Mouse (Mus musculus): ENCODE results near the gene Vmn1r86. TPM values are rescaled to one million over a fixed set of nuclear protein-coding genes. Genes with fewer than 3 reads are reported as not detected.
"Not testable (repeated sequence)": the region's sequence is repeated elsewhere in the genome, so short reads cannot be mapped to it uniquely, and the experiment has no call there.

The Vmn1r86 gene
- polyA plus RNA-seq, 1 experiment from 2014 or later, result not detected

GRCm38 (mm10) chr7:13072293-13072692 is 47.4 kb downstream of the Vmn1r86 start:
- TF ChIP-seq CTCF (IDR thresholded peaks at IDR 0.05; ENCODE audit: low read depth), result no peak

GRCm38 (mm10) chr7:13063399-13063798 is 56.3 kb downstream of the Vmn1r86 start:
- H3K27ac ChIP-seq (ENCODE audit: low read depth, low read length); H3K9ac ChIP-seq (ENCODE audit: low read depth, low read length); H3K36me3 ChIP-seq (ENCODE audit: control insufficient read depth, insufficient read depth); H3K4me1 ChIP-seq (replicated peaks; ENCODE audit: control insufficient read depth, insufficient read depth, low read length); ATAC-seq; H3K9me3 ChIP-seq (ENCODE audit: control insufficient read depth); H3K4me2 ChIP-seq (replicated peaks; ENCODE audit: low read depth); H3K27me3 ChIP-seq (replicated peaks; ENCODE audit: control insufficient read depth, insufficient read depth, low read length); H3K4me3 ChIP-seq (ENCODE audit: low read depth, low read length): not testable (repeated sequence)
- peak; percentile 59 for TF ChIP-seq CTCF (IDR thresholded peaks at IDR 0.05; ENCODE audit: low read depth)
- WGBS, result 51% methylated on average over 2 of the region's 2 CpGs

More at GRCm38 (mm10) chr7:13072293-13072692, 47.4 kb downstream of the Vmn1r86 start:
- Histone ChIP-seq H3K4me2 (replicated peaks; ENCODE audit: low read depth) (no peak overlapping the region), H3K27ac (ENCODE audit: low read depth, low read length) (no peak overlapping the region), H3K9ac (ENCODE audit: low read depth, low read length) (no peak overlapping the region), H3K9me3 (ENCODE audit: control insufficient read depth) (no peaks in the 10 kb centered on the region), H3K36me3 (ENCODE audit: control insufficient read depth, insufficient read depth) (no peaks in the 10 kb centered on the region), H3K4me1 (replicated peaks; ENCODE audit: control insufficient read depth, insufficient read depth, low read length) (no peaks in the 10 kb centered on the region), H3K27me3 (replicated peaks; ENCODE audit: control insufficient read depth, insufficient read depth, low read length) (no peaks in the 10 kb centered on the region), H3K4me3 (ENCODE audit: low read depth, low read length) (no peak overlapping the region)
- WGBS, result 51% methylated on average over 5 of the region's 5 CpGs
- no peak for ATAC-seq

- Histone ChIP-seq H3K27me3 (replicated peaks; ENCODE audit: control insufficient read depth, insufficient read depth, low read length) (no peaks in the 10 kb centered on the region), H3K9ac (ENCODE audit: low read depth, low read length) (no peak overlapping the region), H3K4me1 (replicated peaks; ENCODE audit: control insufficient read depth, insufficient read depth, low read length) (no peaks in the 10 kb centered on the region), H3K36me3 (ENCODE audit: control insufficient read depth, insufficient read depth) (no peaks in the 10 kb centered on the region), H3K4me2 (replicated peaks; ENCODE audit: low read depth) (no peak overlapping the region), H3K4me3 (ENCODE audit: low read depth, low read length) (no peak overlapping the region), H3K27ac (ENCODE audit: low read depth, low read length) (no peak overlapping the region), H3K9me3 (ENCODE audit: control insufficient read depth) (no peaks in the 10 kb centered on the region)
- no peak for TF ChIP-seq CTCF (IDR thresholded peaks at IDR 0.05; ENCODE audit: low read depth)
- no peak for ATAC-seq
- 90% methylated on average over 9 of the region's 9 CpGs for WGBS
Observed at GRCm38 (mm10) chr7:13059536-13059935, 60.2 kb downstream of the Vmn1r86 start.

- Histone ChIP-seq H3K4me2 (replicated peaks; ENCODE audit: low read depth) (no peak overlapping the region), H3K27ac (ENCODE audit: low read depth, low read length) (no peak overlapping the region), H3K27me3 (replicated peaks; ENCODE audit: control insufficient read depth, insufficient read depth, low read length) (no peaks in the 10 kb centered on the region), H3K36me3 (ENCODE audit: control insufficient read depth, insufficient read depth) (no peaks in the 10 kb centered on the region), H3K9me3 (ENCODE audit: control insufficient read depth) (no peaks in the 10 kb centered on the region), H3K4me1 (replicated peaks; ENCODE audit: control insufficient read depth, insufficient read depth, low read length) (no peaks in the 10 kb centered on the region), H3K4me3 (ENCODE audit: low read depth, low read length) (no peak overlapping the region), H3K9ac (ENCODE audit: low read depth, low read length) (no peak overlapping the region)
- TF ChIP-seq CTCF (IDR thresholded peaks at IDR 0.05; ENCODE audit: low read depth), result 0 out of 2 replicates have a peak, but pooled peaks have one; percentile 34
- ATAC-seq, result no peak
- WGBS, result 59% methylated on average over 8 of the region's 8 CpGs
Observed at GRCm38 (mm10) chr7:13056913-13057700, 62.6 kb downstream of the Vmn1r86 start.

- no peaks in the 10 kb centered on the region for H3K4me1 ChIP-seq (replicated peaks; ENCODE audit: control insufficient read depth, insufficient read depth, low read length)
- no peak within 1 kb of the TSS for H3K27ac ChIP-seq (ENCODE audit: low read depth, low read length)
- no peak for TF ChIP-seq CTCF (IDR thresholded peaks at IDR 0.05; ENCODE audit: low read depth)
- H3K27me3 ChIP-seq (replicated peaks; ENCODE audit: control insufficient read depth, insufficient read depth, low read length), result no peaks in the 10 kb centered on the region
- H3K9me3 ChIP-seq (ENCODE audit: control insufficient read depth), result no peaks in the 10 kb centered on the region
- H3K4me3 ChIP-seq (ENCODE audit: low read depth, low read length), result peak within 1 kb of the TSS; percentile 75
- H3K9ac ChIP-seq (ENCODE audit: low read depth, low read length), result peak within 1 kb of the TSS; percentile 57
- WGBS, result 1% methylated on average over 41 of the region's 41 CpGs
- H3K36me3 ChIP-seq (ENCODE audit: control insufficient read depth, insufficient read depth), result no peaks in the 10 kb centered on the region
- peak within 1 kb of the TSS; percentile 77 for H3K4me2 ChIP-seq (replicated peaks; ENCODE audit: low read depth)
- peak; percentile 95 for ATAC-seq
Observed at GRCm38 (mm10) chr7:13054287-13055010, 65.3 kb downstream of the Vmn1r86 start, which contains the start of gene Mzf1. Gene Mzf1 (minus strand): TSS chr7:13054764.

- no peaks in the 10 kb centered on the region for H3K4me1 ChIP-seq (replicated peaks; ENCODE audit: control insufficient read depth, insufficient read depth, low read length)
- peak overlapping the region; percentile 75 for H3K4me3 ChIP-seq (ENCODE audit: low read depth, low read length)
- no peaks in the 10 kb centered on the region for H3K9me3 ChIP-seq (ENCODE audit: control insufficient read depth)
- TF ChIP-seq CTCF (IDR thresholded peaks at IDR 0.05; ENCODE audit: low read depth), result no peak
- H3K4me2 ChIP-seq (replicated peaks; ENCODE audit: low read depth), result peak overlapping the region; percentile 77
- no peaks in the 10 kb centered on the region for H3K36me3 ChIP-seq (ENCODE audit: control insufficient read depth, insufficient read depth)
- 2% methylated on average over 15 of the region's 15 CpGs for WGBS
- H3K9ac ChIP-seq (ENCODE audit: low read depth, low read length), result peak overlapping the region; percentile 57
- H3K27me3 ChIP-seq (replicated peaks; ENCODE audit: control insufficient read depth, insufficient read depth, low read length), result no peaks in the 10 kb centered on the region
- no peak overlapping the region for H3K27ac ChIP-seq (ENCODE audit: low read depth, low read length)
- ATAC-seq, result peak; percentile 45; the same call in 1 of the 2 replicates
Observed at GRCm38 (mm10) chr7:13053961-13054286, 65.8 kb downstream of the Vmn1r86 start.
